ENCODE assay signal across 1 mouse cellular context in the genomic region with DNA sequence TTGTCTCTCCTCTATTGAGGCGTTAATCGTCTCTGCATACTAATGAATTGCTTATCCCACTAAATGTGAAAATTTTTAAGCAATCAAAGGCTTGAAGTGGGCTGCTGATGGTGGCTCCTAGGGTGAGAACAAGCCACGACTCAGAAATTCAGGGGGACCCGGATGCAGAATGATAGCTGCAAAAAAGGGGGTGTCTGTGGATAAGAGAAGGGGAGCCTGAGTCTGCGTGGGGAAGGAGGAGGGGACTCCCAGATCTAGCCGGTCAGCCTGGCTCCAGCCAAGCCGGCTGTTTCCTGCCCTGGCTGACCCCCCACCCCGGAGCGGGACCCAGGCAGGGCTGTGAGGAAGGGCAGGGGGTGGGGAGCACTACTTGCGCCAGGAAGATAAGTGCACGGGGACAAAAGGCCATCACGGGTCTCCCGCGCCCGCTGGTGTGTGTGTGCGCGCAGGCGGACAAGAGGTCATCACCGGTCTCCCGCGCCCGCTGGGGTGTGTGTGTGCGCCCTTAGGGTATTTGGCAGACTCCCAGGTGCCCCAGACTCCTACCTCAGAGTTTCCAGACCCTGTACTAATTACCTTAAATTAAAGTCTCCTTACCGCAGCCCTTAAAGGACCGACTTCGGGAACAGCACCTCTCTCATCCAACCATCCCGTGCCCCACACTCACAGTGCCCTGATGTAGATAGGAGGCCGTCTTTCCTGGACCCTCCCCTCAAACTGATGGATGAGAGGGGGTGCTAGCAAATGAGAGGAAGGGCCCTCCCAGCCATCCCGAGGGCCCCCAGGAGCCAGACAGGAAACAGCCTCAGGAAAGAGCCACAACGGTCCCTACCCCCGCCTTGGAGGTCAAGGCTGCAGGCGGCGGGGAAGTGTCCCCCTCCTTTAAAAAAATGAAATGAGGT.
TF ChIP-seq lines count a peak whose summit lies in the region.

No protein-coding gene starts in this region.

TF ChIP-seq in ES-E14, 5 proteins besides CTCF, POLR2A, EP300 and RAD21:
- TF ChIP-seq MAFK (IDR thresholded peaks at IDR 0.05; ENCODE audit: insufficient read depth, low read depth, low read length) (no peak), CHD2 (IDR thresholded peaks at IDR 0.05; ENCODE audit: low read depth, low read length) (no peak), ZC3H11A (IDR thresholded peaks at IDR 0.05; ENCODE audit: borderline replicate concordance, low read depth, low read length) (no peak), HCFC1 (IDR thresholded peaks at IDR 0.05; ENCODE audit: borderline replicate concordance, insufficient read depth, low read length) (no peak), ZNF384 (IDR thresholded peaks at IDR 0.05; ENCODE audit: low read depth, low read length) (no peak)
